Mouse (Mus musculus) adipocyte (in vitro differentiated cells): Measurements from ENCODE around the gene Rfc1.

Source experiments
- DNase-seq: peaks from one replicate; pipeline ENCODE4 v3.0.0-alpha.2; 2016; ENCODE audit warnings: low spot score

Gene Rfc1

GRCm38 (mm10) chr5:65335298-65336074, at the start of gene Rfc1:
Gene Rfc1, minus strand, starts transcription at chr5:65335670.
- DNase-seq: peak; percentile 83

- DNase-seq: peak; percentile 66
These were observed 39.3 kb upstream of the Rfc1 start for GRCm38 (mm10) chr5:65374746-65375145.

GRCm38 (mm10) chr5:65371551-65371950, 36.1 kb upstream of the Rfc1 start:
- DNase-seq: no peak

- no peak for DNase-seq
These were observed 32.4 kb upstream of the Rfc1 start for GRCm38 (mm10) chr5:65367837-65368236.

GRCm38 (mm10) chr5:65357771-65358170, 22.3 kb upstream of the Rfc1 start:
- DNase-seq: no peak

- DNase-seq: peak; percentile 93
These were observed 21.4 kb upstream of the Rfc1 start for GRCm38 (mm10) chr5:65356851-65357250.

- DNase-seq: no peak
These were observed 19.5 kb upstream of the Rfc1 start for GRCm38 (mm10) chr5:65354985-65355384.

GRCm38 (mm10) chr5:65354097-65354496, 18.6 kb upstream of the Rfc1 start:
- peak; percentile 92 for DNase-seq

GRCm38 (mm10) chr5:65350508-65350907, 15.0 kb upstream of the Rfc1 start:
- no peak for DNase-seq

GRCm38 (mm10) chr5:65348168-65348567, 12.7 kb upstream of the Rfc1 start, which contains the start of gene Klb:
Gene Klb, plus strand, starts transcription at chr5:65348314.
- DNase-seq: no peak

- DNase-seq: no peak
These were observed 4.7 kb upstream of the Rfc1 start for GRCm38 (mm10) chr5:65340167-65340566.

- DNase-seq: no peak
These were observed 2.9 kb upstream of the Rfc1 start for GRCm38 (mm10) chr5:65338394-65338793.

- DNase-seq: no peak
These were observed 545 bp upstream of the Rfc1 start for GRCm38 (mm10) chr5:65336075-65336355.

GRCm38 (mm10) chr5:65334788-65335187, 682 bp downstream of the Rfc1 start:
- no peak for DNase-seq

GRCm38 (mm10) chr5:65329971-65330370, 5.5 kb downstream of the Rfc1 start:
- no peak for DNase-seq

- DNase-seq: peak; percentile 56
These were observed 9.3 kb downstream of the Rfc1 start for GRCm38 (mm10) chr5:65326212-65326611.

GRCm38 (mm10) chr5:65324758-65325355, 10.6 kb downstream of the Rfc1 start:
- DNase-seq: no peak

- no peak for DNase-seq
These were observed 11.2 kb downstream of the Rfc1 start for GRCm38 (mm10) chr5:65324271-65324670.

GRCm38 (mm10) chr5:65322165-65322564, 13.3 kb downstream of the Rfc1 start:
- no peak for DNase-seq

- DNase-seq: no peak
These were observed 16.3 kb downstream of the Rfc1 start for GRCm38 (mm10) chr5:65319176-65319575.

- no peak for DNase-seq
These were observed 26.6 kb downstream of the Rfc1 start for GRCm38 (mm10) chr5:65308866-65309265.

GRCm38 (mm10) chr5:65308208-65308607, 27.3 kb downstream of the Rfc1 start:
- DNase-seq: no peak

- DNase-seq: no peak
These were observed 30.0 kb downstream of the Rfc1 start for GRCm38 (mm10) chr5:65305516-65305915.

GRCm38 (mm10) chr5:65300121-65300520, 35.3 kb downstream of the Rfc1 start:
- DNase-seq: no peak
